15 mouse cellular contexts compared by ENCODE assay signal in the genomic region with DNA sequence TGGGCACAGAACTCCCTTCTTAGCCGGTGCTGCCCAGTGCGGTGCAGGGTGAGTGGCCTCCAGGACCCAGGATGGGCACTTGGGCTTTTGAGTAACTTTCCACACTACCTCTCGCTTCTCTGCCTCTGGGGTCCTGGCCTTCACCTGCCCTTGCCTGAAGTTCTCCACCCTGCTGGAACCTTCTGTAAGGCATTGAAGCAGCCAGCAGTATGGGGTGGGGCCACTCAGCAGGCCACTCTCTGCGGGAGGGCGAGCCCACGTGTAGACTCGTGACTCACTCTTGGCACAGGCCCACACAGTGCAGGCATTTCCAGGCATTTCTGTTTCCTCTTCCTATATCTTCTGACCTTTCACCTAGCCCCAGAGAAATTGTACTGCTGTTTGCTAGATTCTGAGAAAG. TPM values are rescaled to one million over a fixed set of nuclear protein-coding genes. Genes with fewer than 3 reads are reported as not detected.
DNase-seq lines count a peak whose midpoint lies in the region; ATAC-seq and TF ChIP-seq lines count a peak whose summit lies in the region.
"Had no signal": no experiment of that assay in that cellular context is flagged by ENCODE, and none has a peak within 500 bp of the region (broad histone marks: within the 10 kb centered on the region; RNA-seq: fewer than 3 reads in every experiment).

No protein-coding gene starts in this region.

- 0 out of 2 replicates have a peak, but pooled peaks have one; percentile 22 for ATAC-seq in heart, embryonic 15.5 days (replicated peaks; ENCODE audit: insufficient number of reproducible peaks, insufficient read depth, low FRiP score, low read depth)
- ATAC-seq in kidney, postnatal 0 days (replicated peaks; ENCODE audit: low FRiP score, low read depth) = peak; percentile 33; the same call in 1 of the 2 replicates
- peak; percentile 97 for ATAC-seq in stomach, postnatal 0 days (ENCODE audit: low FRiP score, low TSS enrichment)

- H3K27me3 ChIP-seq in heart, embryonic 15.5 days = no peaks in the 10 kb centered on the region
- H3K27me3 ChIP-seq in kidney, postnatal 0 days (ENCODE audit: insufficient read depth, low read length) = no peaks in the 10 kb centered on the region
- H3K27me3 ChIP-seq in stomach, postnatal 0 days (ENCODE audit: control insufficient read depth, insufficient read depth, low read length) = no peaks in the 10 kb centered on the region
- H3K27me3 ChIP-seq in thymus, adult 2 months (ENCODE audit: control insufficient read depth, insufficient read depth, low read length) = no peaks in the 10 kb centered on the region
- H3K27me3 ChIP-seq: forebrain, embryonic 12.5 days had no signal

- H3K36me3 ChIP-seq in heart, embryonic 15.5 days = no peaks in the 10 kb centered on the region
- no peaks in the 10 kb centered on the region for H3K36me3 ChIP-seq in kidney, postnatal 0 days (ENCODE audit: insufficient read depth, low read length)
- H3K36me3 ChIP-seq in stomach, postnatal 0 days (ENCODE audit: control insufficient read depth, insufficient read depth, low read length) = no peaks in the 10 kb centered on the region
- H3K36me3 ChIP-seq in thymus, adult 2 months (ENCODE audit: control insufficient read depth, insufficient read depth, low read length) = no peaks in the 10 kb centered on the region
- H3K36me3 ChIP-seq: forebrain, embryonic 12.5 days had no signal

- no peaks in the 10 kb centered on the region for H3K9me3 ChIP-seq in heart, embryonic 15.5 days (replicated peaks)
- no peaks in the 10 kb centered on the region for H3K9me3 ChIP-seq in kidney, postnatal 0 days (replicated peaks; ENCODE audit: low read length)
- H3K9me3 ChIP-seq in stomach, postnatal 0 days (ENCODE audit: control insufficient read depth, low read length) = no peaks in the 10 kb centered on the region
- H3K9me3 ChIP-seq: forebrain, embryonic 12.5 days had no signal

- intact Hi-C loops in heart, postnatal 36 days (cut with DNase I) = no loop called here

- 77% methylated on average over 7 of the region's 7 CpGs for WGBS in heart, embryonic 15.5 days
- WGBS in kidney, postnatal 0 days = 82% methylated on average over 7 of the region's 7 CpGs
- 62% methylated on average over 7 of the region's 7 CpGs for WGBS in stomach, postnatal 0 days
- WGBS in thymus, adult 2 months = 95% methylated on average over 7 of the region's 7 CpGs

- H3K4me3 ChIP-seq in heart, embryonic 15.5 days = no peak overlapping the region
- H3K4me3 ChIP-seq in kidney, postnatal 0 days (replicated peaks; ENCODE audit: low read depth, low read length) = no peak overlapping the region
- no peak overlapping the region for H3K4me3 ChIP-seq in stomach, postnatal 0 days (ENCODE audit: low read depth, low read length)
- no peak overlapping the region for H3K4me3 ChIP-seq in thymus, adult 2 months (ENCODE audit: control insufficient read depth, insufficient read depth, low read length)
- H3K4me3 ChIP-seq: forebrain, embryonic 12.5 days; gastrocnemius, adult 2 months; layer of hippocampus, adult 2 months had no signal

- no peaks in the 10 kb centered on the region for H3K4me1 ChIP-seq in heart, embryonic 15.5 days (replicated peaks)
- H3K4me1 ChIP-seq in kidney, postnatal 0 days (replicated peaks; ENCODE audit: insufficient read depth, low read length) = no peaks in the 10 kb centered on the region
- no peaks in the 10 kb centered on the region for H3K4me1 ChIP-seq in stomach, postnatal 0 days (replicated peaks; ENCODE audit: control insufficient read depth, insufficient read depth)
- peaks cover 12% of the 10 kb centered on the region; the same call in 1 of the 2 replicates for H3K4me1 ChIP-seq in thymus, adult 2 months (replicated peaks; ENCODE audit: control insufficient read depth, insufficient read depth, low read length)
- H3K4me1 ChIP-seq: forebrain, embryonic 12.5 days had no signal

- TF ChIP-seq POLR2A in thymus, adult 2 months (IDR thresholded peaks at IDR 0.05; ENCODE audit: control insufficient read depth, extremely low read depth, insufficient read depth, low read length, poor library complexity) = no peak

- no peak overlapping the region for H3K4me2 ChIP-seq in heart, embryonic 15.5 days
- no peak overlapping the region for H3K4me2 ChIP-seq in kidney, postnatal 0 days (ENCODE audit: low read length)
- no peak overlapping the region for H3K4me2 ChIP-seq in stomach, postnatal 0 days (replicated peaks; ENCODE audit: low read depth)
- H3K4me2 ChIP-seq: forebrain, embryonic 12.5 days had no signal

- no peak for DNase-seq in heart, postnatal 36 days
- peak; percentile 25 to 38 for DNase-seq in urinary bladder, adult 18-20 months (ENCODE audit: low spot score in 2 of 2)
- DNase-seq in urinary bladder, adult 2 months (ENCODE audit: low spot score) = no peak
- no peak for DNase-seq in kidney, postnatal 0 days (ENCODE audit: low spot score)
- peak; percentile 88 for DNase-seq in stomach, postnatal 0 days (ENCODE audit: low spot score)
- DNase-seq in ovary, postnatal 10 days (ENCODE audit: low spot score) = no peak
- no peak for DNase-seq in thymus, adult 2 months
- DNase-seq: cerebellum, adult 18-20 months; gastrocnemius, adult 2 months had no signal

- TF ChIP-seq EP300 in stomach, postnatal 0 days (optimal IDR thresholded peaks at IDR 0.05) = no peak

- TF ChIP-seq CTCF in kidney, postnatal 0 days (IDR thresholded peaks at IDR 0.05; ENCODE audit: low read depth) = no peak
- TF ChIP-seq CTCF in stomach, postnatal 0 days (IDR thresholded peaks at IDR 0.05; ENCODE audit: low read depth) = no peak
- no peak for TF ChIP-seq CTCF in thymus, adult 2 months (IDR thresholded peaks at IDR 0.05; ENCODE audit: borderline replicate concordance, control insufficient read depth, extremely low read depth, insufficient read depth, low read length, poor library complexity)

- H3K27ac ChIP-seq in heart, embryonic 15.5 days = no peak overlapping the region
- no peak overlapping the region for H3K27ac ChIP-seq in kidney, postnatal 0 days
- no peak overlapping the region for H3K27ac ChIP-seq in stomach, postnatal 0 days (replicated peaks)
- H3K27ac ChIP-seq in thymus, adult 2 months (ENCODE audit: control insufficient read depth, insufficient read depth, low read length) = no peak overlapping the region
- H3K27ac ChIP-seq: forebrain, embryonic 12.5 days; gastrocnemius, adult 2 months; layer of hippocampus, adult 2 months had no signal

- H3K9ac ChIP-seq in heart, embryonic 15.5 days = no peak overlapping the region
- H3K9ac ChIP-seq in kidney, postnatal 0 days (ENCODE audit: low read depth, low read length) = no peak overlapping the region
- no peak overlapping the region for H3K9ac ChIP-seq in stomach, postnatal 0 days (ENCODE audit: low read length)
- H3K9ac ChIP-seq: forebrain, embryonic 12.5 days had no signal

RNA-seq across cellular contexts. Expression of a gene that starts 18.6 kb away (rescaled TPM):
- polyA plus RNA-seq in heart, embryonic 15.5 days (2015; fragmentation: Nextera tagmentation; extraction: Ambion mirVana) = 99.4 and 106 TPM in 2 replicates
- 10 to 100 TPM; 56.9 to 63.0 TPM for total RNA-seq in heart, postnatal 36 days (2021)
- 63.4 and 64.4 TPM in 2 replicates for polyA plus RNA-seq in urinary bladder, adult 2 months (2012; rRNA removed)
- 373 and 387 TPM in 2 replicates for polyA plus RNA-seq in kidney, postnatal 0 days (2015; fragmentation: Nextera tagmentation; extraction: Ambion mirVana)
- polyA plus RNA-seq in stomach, postnatal 0 days (2015; fragmentation: Nextera tagmentation; extraction: Ambion mirVana) = 86.6 and 91.6 TPM in 2 replicates
- 26.2 and 27.2 TPM in 2 replicates for polyA plus RNA-seq in thymus, adult 2 months (2012; rRNA removed)

RNA-seq across cellular contexts. Expression of a gene that starts 18.7 kb away (rescaled TPM):
- polyA plus RNA-seq in heart, embryonic 15.5 days (2015; fragmentation: Nextera tagmentation; extraction: Ambion mirVana) = 0.25 TPM in 1 of 2 replicates, not detected in the other
- total RNA-seq in heart, postnatal 36 days (2021) = not detected
- 0.07 TPM in 1 of 2 replicates, not detected in the other for polyA plus RNA-seq in urinary bladder, adult 2 months (2012; rRNA removed)
- polyA plus RNA-seq in kidney, postnatal 0 days (2015; fragmentation: Nextera tagmentation; extraction: Ambion mirVana) = 0.13 and 0.29 TPM in 2 replicates
- polyA plus RNA-seq in stomach, postnatal 0 days (2015; fragmentation: Nextera tagmentation; extraction: Ambion mirVana) = 0.08 and 0.17 TPM in 2 replicates
- not detected in 2 replicates for polyA plus RNA-seq in thymus, adult 2 months (2012; rRNA removed)
- total RNA-seq: gastrocnemius, adult 2 months; hematopoietic stem cell, adult 5-6 weeks; layer of hippocampus, adult 2 months had no signal
- polyA plus RNA-seq: limb, embryonic 11.5 days; neural tube, embryonic 11.5 days had no signal

RNA-seq across cellular contexts. Expression of a gene that starts 18.7 kb away (rescaled TPM):
- polyA plus RNA-seq in heart, embryonic 15.5 days (2015; fragmentation: Nextera tagmentation; extraction: Ambion mirVana) = 3.1 and 4.2 TPM in 2 replicates
- total RNA-seq in heart, postnatal 36 days (2021) = 1 to 10 TPM; 5.6 to 5.8 TPM
- 2.0 and 2.2 TPM in 2 replicates for polyA plus RNA-seq in urinary bladder, adult 2 months (2012; rRNA removed)
- 13.5 and 13.9 TPM in 2 replicates for polyA plus RNA-seq in kidney, postnatal 0 days (2015; fragmentation: Nextera tagmentation; extraction: Ambion mirVana)
- polyA plus RNA-seq in stomach, postnatal 0 days (2015; fragmentation: Nextera tagmentation; extraction: Ambion mirVana) = 1.7 and 1.9 TPM in 2 replicates
- 3.2 and 3.5 TPM in 2 replicates for polyA plus RNA-seq in thymus, adult 2 months (2012; rRNA removed)

Comparison
In these comparisons a context has a peak if more than half of its experiments do, and no peak if none do; other contexts are left out.
1. DNase-seq: peak in urinary bladder, adult 18-20 months (2 of 2) and stomach, postnatal 0 days (single experiment); none in heart, postnatal 36 days (0 of 2), urinary bladder, adult 2 months (single experiment), kidney, postnatal 0 days (single experiment), ovary, postnatal 10 days (single experiment) and thymus, adult 2 months (single experiment).
2. ATAC-seq: peak in every context shown above with its lines; median percentile 97 in stomach, postnatal 0 days; 33 in kidney, postnatal 0 days; 22 in heart, embryonic 15.5 days.